Mouse (Mus musculus): ENCODE data around the gene Leap2. TPM values are rescaled to one million over a fixed set of nuclear protein-coding genes. Genes with fewer than 3 reads are reported as not detected.

Leap2 gene
- total and polyA plus RNA-seq, 3 experiments: not detected

GRCm38 (mm10) chr11:53448529-53448928 is 25.6 kb upstream of the Leap2 start:
- DNase-seq: peak; percentile 77 to 78
- WGBS: 82% methylated on average over 1 of the region's 1 CpGs
- no peak overlapping the region; the same call in 1 of the 2 replicates for H3K27ac ChIP-seq

GRCm38 (mm10) chr11:53447996-53448395 is 25.0 kb upstream of the Leap2 start:
- no peak overlapping the region; the same call in 1 of the 2 replicates for H3K27ac ChIP-seq
- H3K79me2 ChIP-seq (replicated peaks; ENCODE audit: control insufficient read depth, insufficient read depth, low read length): no peaks in the 10 kb centered on the region
- H3K9ac ChIP-seq (ENCODE audit: low read depth, low read length): no peak overlapping the region
- no peak for DNase-seq
- H3K36me3 ChIP-seq (ENCODE audit: control insufficient read depth, insufficient read depth, low read length): no peaks in the 10 kb centered on the region
- intact Hi-C loops (cut with DNase I): no loop called here
- peaks cover 4% of the 10 kb centered on the region; the same call in 1 of the 2 replicates for H3K4me1 ChIP-seq (ENCODE audit: control insufficient read depth, insufficient read depth, low read length)
- WGBS: 88% methylated on average over 8 of the region's 8 CpGs
- no peaks in the 10 kb centered on the region for H3K27me3 ChIP-seq (ENCODE audit: control insufficient read depth, insufficient read depth, low read length)
- TF ChIP-seq CTCF (IDR thresholded peaks at IDR 0.05) (no peak), POLR2A (IDR thresholded peaks at IDR 0.05; ENCODE audit: insufficient read depth, low read depth, low read length) (no peak), EP300 (IDR thresholded peaks at IDR 0.05; ENCODE audit: insufficient read depth, low read depth, low read length) (no peak)
- no peak overlapping the region for H3K4me3 ChIP-seq

More at GRCm38 (mm10) chr11:53448529-53448928, 25.6 kb upstream of the Leap2 start:
- Histone ChIP-seq H3K4me3 (no peak overlapping the region), H3K27me3 (ENCODE audit: control insufficient read depth, insufficient read depth, low read length) (no peaks in the 10 kb centered on the region), H3K4me1 (ENCODE audit: control insufficient read depth, insufficient read depth, low read length) (peaks cover 4% of the 10 kb centered on the region; the same call in 1 of the 2 replicates), H3K79me2 (replicated peaks; ENCODE audit: control insufficient read depth, insufficient read depth, low read length) (no peaks in the 10 kb centered on the region), H3K9ac (ENCODE audit: low read depth, low read length) (no peak overlapping the region), H3K36me3 (ENCODE audit: control insufficient read depth, insufficient read depth, low read length) (no peaks in the 10 kb centered on the region)
- intact Hi-C loops (cut with DNase I): no loop called here
- TF ChIP-seq POLR2A (IDR thresholded peaks at IDR 0.05; ENCODE audit: insufficient read depth, low read depth, low read length) (no peak), CTCF (IDR thresholded peaks at IDR 0.05) (no peak), EP300 (IDR thresholded peaks at IDR 0.05; ENCODE audit: insufficient read depth, low read depth, low read length) (no peak)

GRCm38 (mm10) chr11:53446183-53446582 is 23.2 kb upstream of the Leap2 start:
- intact Hi-C loops (cut with DNase I): no loop called here
- DNase-seq: no peak
- WGBS: 92% methylated on average over 13 of the region's 13 CpGs

GRCm38 (mm10) chr11:53445562-53445961 is 22.6 kb upstream of the Leap2 start:
- intact Hi-C loops (cut with DNase I): no loop called here
- TF ChIP-seq EP300 (IDR thresholded peaks at IDR 0.05; ENCODE audit: insufficient read depth, low read depth, low read length) (no peak), CTCF (IDR thresholded peaks at IDR 0.05) (no peak), POLR2A (IDR thresholded peaks at IDR 0.05; ENCODE audit: insufficient read depth, low read depth, low read length) (no peak)
- Histone ChIP-seq H3K4me3 (no peak overlapping the region), H3K27ac (no peak overlapping the region), H3K36me3 (ENCODE audit: control insufficient read depth, insufficient read depth, low read length) (no peaks in the 10 kb centered on the region), H3K79me2 (replicated peaks; ENCODE audit: control insufficient read depth, insufficient read depth, low read length) (no peaks in the 10 kb centered on the region), H3K9ac (ENCODE audit: low read depth, low read length) (no peak overlapping the region), H3K27me3 (ENCODE audit: control insufficient read depth, insufficient read depth, low read length) (no peaks in the 10 kb centered on the region), H3K4me1 (ENCODE audit: control insufficient read depth, insufficient read depth, low read length) (peaks cover 6% of the 10 kb centered on the region; the same call in 1 of the 2 replicates)
- 56% methylated on average over 13 of the region's 13 CpGs for WGBS
- DNase-seq: no peak

More at GRCm38 (mm10) chr11:53446183-53446582, 23.2 kb upstream of the Leap2 start:
- Histone ChIP-seq H3K27me3 (ENCODE audit: control insufficient read depth, insufficient read depth, low read length) (no peaks in the 10 kb centered on the region), H3K4me1 (ENCODE audit: control insufficient read depth, insufficient read depth, low read length) (peaks cover 6% of the 10 kb centered on the region; the same call in 1 of the 2 replicates), H3K4me3 (no peak overlapping the region), H3K27ac (no peak overlapping the region), H3K79me2 (replicated peaks; ENCODE audit: control insufficient read depth, insufficient read depth, low read length) (no peaks in the 10 kb centered on the region), H3K9ac (ENCODE audit: low read depth, low read length) (no peak overlapping the region), H3K36me3 (ENCODE audit: control insufficient read depth, insufficient read depth, low read length) (no peaks in the 10 kb centered on the region)
- no peak for TF ChIP-seq CTCF (IDR thresholded peaks at IDR 0.05)
- TF ChIP-seq POLR2A (IDR thresholded peaks at IDR 0.05; ENCODE audit: insufficient read depth, low read depth, low read length): no peak
- no peak for TF ChIP-seq EP300 (IDR thresholded peaks at IDR 0.05; ENCODE audit: insufficient read depth, low read depth, low read length)

- WGBS: 40% methylated on average over 6 of the region's 6 CpGs
- peak in 1 of 2 experiments; percentile 28 for DNase-seq
- TF ChIP-seq CTCF (IDR thresholded peaks at IDR 0.05) (peak; percentile 69), EP300 (IDR thresholded peaks at IDR 0.05; ENCODE audit: insufficient read depth, low read depth, low read length) (no peak)
Observed at GRCm38 (mm10) chr11:53443861-53444260, 20.9 kb upstream of the Leap2 start.

GRCm38 (mm10) chr11:53441921-53442320 is 19.0 kb upstream of the Leap2 start:
- no peak for DNase-seq
- no peaks in the 10 kb centered on the region for H3K36me3 ChIP-seq (ENCODE audit: control insufficient read depth, insufficient read depth, low read length)
- H3K27me3 ChIP-seq (ENCODE audit: control insufficient read depth, insufficient read depth, low read length): no peaks in the 10 kb centered on the region
- no peaks in the 10 kb centered on the region for H3K79me2 ChIP-seq (replicated peaks; ENCODE audit: control insufficient read depth, insufficient read depth, low read length)
- peak overlapping the region; percentile 20; the same call in 1 of the 2 replicates for H3K27ac ChIP-seq
- H3K4me3 ChIP-seq: no peak overlapping the region
- 3% methylated on average over 12 of the region's 12 CpGs for WGBS
- H3K9ac ChIP-seq (ENCODE audit: low read depth, low read length): peak overlapping the region; percentile 63
- TF ChIP-seq EP300 (IDR thresholded peaks at IDR 0.05; ENCODE audit: insufficient read depth, low read depth, low read length) (no peak), POLR2A (IDR thresholded peaks at IDR 0.05; ENCODE audit: insufficient read depth, low read depth, low read length) (no peak), CTCF (IDR thresholded peaks at IDR 0.05) (no peak)
- intact Hi-C loops (cut with DNase I): no loop called here
- H3K4me1 ChIP-seq (ENCODE audit: control insufficient read depth, insufficient read depth, low read length): 0 out of 2 replicates have a peak, but pooled peaks cover 1% of the 10 kb centered on the region

More at GRCm38 (mm10) chr11:53443861-53444260, 20.9 kb upstream of the Leap2 start:
- no peaks in the 10 kb centered on the region for H3K27me3 ChIP-seq (ENCODE audit: control insufficient read depth, insufficient read depth, low read length)
- no peaks in the 10 kb centered on the region for H3K36me3 ChIP-seq (ENCODE audit: control insufficient read depth, insufficient read depth, low read length)
- no peak overlapping the region for H3K9ac ChIP-seq (ENCODE audit: low read depth, low read length)
- H3K79me2 ChIP-seq (replicated peaks; ENCODE audit: control insufficient read depth, insufficient read depth, low read length): no peaks in the 10 kb centered on the region
- peaks cover 3% of the 10 kb centered on the region; the same call in 1 of the 2 replicates for H3K4me1 ChIP-seq (ENCODE audit: control insufficient read depth, insufficient read depth, low read length)
- no peak overlapping the region for H3K27ac ChIP-seq
- intact Hi-C loops (cut with DNase I): no loop called here
- no peak overlapping the region for H3K4me3 ChIP-seq

All from heart, adult 2 months (tissue).